Mouse (Mus musculus) testis, adult 2 months (tissue): ENCODE data around the gene Cntd1. TPM values are rescaled to one million over a fixed set of nuclear protein-coding genes. Genes with fewer than 3 reads are reported as not detected.
A peak's percentile ranks its signal among the peaks of the same experiment; 100 is the strongest.

Source experiments
- H3K27ac ChIP-seq: fragments of 200-500 bp; 2 replicates; pipeline ENCODE4 v1.5.1; 2012; ENCODE audit warnings: low read depth, low read length; ENCODE audit not compliant: control insufficient read depth, insufficient read depth
- H3K27me3 ChIP-seq: fragments of 200-500 bp; 2 replicates; pipeline ENCODE4 v1.6.1; 2012; ENCODE audit warnings: mild to moderate bottlenecking, low read length, moderate library complexity; ENCODE audit not compliant: control insufficient read depth, insufficient read depth
- H3K36me3 ChIP-seq: fragments of 200-500 bp; 2 replicates; pipeline ENCODE4 v1.6.1; 2012; ENCODE audit warnings: mild to moderate bottlenecking, low read length; ENCODE audit not compliant: control insufficient read depth, insufficient read depth
- H3K4me1 ChIP-seq: fragments of 200-500 bp; 2 replicates; pipeline ENCODE4 v1.6.1; 2012; ENCODE audit warnings: low read length; ENCODE audit not compliant: control insufficient read depth, insufficient read depth
- H3K4me3 ChIP-seq: fragments of 200-500 bp; 2 replicates; pipeline ENCODE4 v1.5.1; 2012; ENCODE audit warnings: low read depth, mild to moderate bottlenecking, low read length, moderate library complexity, mixed read lengths; ENCODE audit not compliant: control insufficient read depth
- CTCF ChIP-seq: fragments of 200-500 bp; IDR thresholded peaks from 2 replicates; pipeline ENCODE4 v1.5.1; 2012; ENCODE audit warnings: low read depth, mild to moderate bottlenecking, inconsistent platforms, low read length, moderate library complexity; ENCODE audit not compliant: control insufficient read depth, insufficient read depth, insufficient replicate concordance
- POLR2A ChIP-seq: fragments of 200-500 bp; IDR thresholded peaks from 2 replicates; pipeline ENCODE4 v1.6.1; 2012; ENCODE audit warnings: low read depth, mild to moderate bottlenecking, inconsistent platforms, low read length, moderate library complexity; ENCODE audit not compliant: control insufficient read depth
- polyA plus RNA-seq: library from polyadenylated mRNA; depleted of rRNA; stranded (reverse); fragments of >200 nt; gene quantifications from 2 replicates; pipeline ENCODE4 v1.2.3, GENCODE M21; 2012

The Cntd1 gene
- polyA plus RNA-seq, 1 experiment, result 54.6 TPM

GRCm38 (mm10) chr11:101300881-101301280, 22.1 kb downstream of the Cntd1 start:
- Histone ChIP-seq H3K27me3 (no peaks in the 10 kb centered on the region), H3K27ac (no peak overlapping the region), H3K4me3 (peak overlapping the region; percentile 93), H3K36me3 (no peaks in the 10 kb centered on the region), H3K4me1 (peaks cover 8% of the 10 kb centered on the region)
- TF ChIP-seq CTCF (0 out of 2 replicates have a peak, but pooled peaks have one; percentile 4), POLR2A (no peak)

DNA sequence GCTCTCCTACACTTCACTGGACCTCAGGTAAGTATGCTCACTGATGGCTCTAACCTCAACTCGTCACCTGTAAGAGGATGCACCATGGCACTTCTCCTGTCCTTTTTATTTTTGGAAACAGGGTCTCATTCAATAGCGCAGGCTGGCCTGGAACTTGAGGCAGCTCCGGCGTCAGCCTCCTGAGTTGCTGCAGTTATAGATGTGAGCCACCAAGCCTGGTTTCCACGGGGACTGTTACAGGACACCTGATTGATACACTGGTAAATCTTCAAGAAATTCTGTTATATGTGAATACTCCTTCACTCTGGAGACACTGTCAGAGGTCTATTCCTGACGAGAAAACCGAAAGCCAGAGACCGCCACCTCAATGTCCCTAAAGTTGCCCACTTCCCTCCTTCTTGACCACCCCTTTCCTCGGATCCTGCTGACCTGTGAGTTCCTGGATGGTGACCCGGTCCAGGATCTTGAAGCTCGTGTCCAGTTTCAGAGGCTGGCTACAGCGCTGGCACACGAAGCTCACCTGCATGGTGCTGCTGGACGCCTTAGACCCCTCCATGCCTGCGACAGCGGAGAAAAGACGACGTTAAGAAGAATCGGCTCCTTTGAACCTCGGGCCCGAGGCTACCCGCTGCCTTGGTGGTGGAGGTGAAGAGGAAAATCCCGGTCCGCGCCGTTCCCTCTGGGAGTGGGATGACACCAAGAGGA, 22.6 kb downstream of the Cntd1 start:
- no peaks in the 10 kb centered on the region for H3K27me3 ChIP-seq
- H3K27ac ChIP-seq, result peak overlapping the region; percentile 67
- H3K36me3 ChIP-seq, result no peaks in the 10 kb centered on the region
- peak overlapping the region; percentile 93 for H3K4me3 ChIP-seq
- no peak for TF ChIP-seq POLR2A
- no peak for TF ChIP-seq CTCF
- H3K4me1 ChIP-seq, result peaks cover 8% of the 10 kb centered on the region

DNA sequence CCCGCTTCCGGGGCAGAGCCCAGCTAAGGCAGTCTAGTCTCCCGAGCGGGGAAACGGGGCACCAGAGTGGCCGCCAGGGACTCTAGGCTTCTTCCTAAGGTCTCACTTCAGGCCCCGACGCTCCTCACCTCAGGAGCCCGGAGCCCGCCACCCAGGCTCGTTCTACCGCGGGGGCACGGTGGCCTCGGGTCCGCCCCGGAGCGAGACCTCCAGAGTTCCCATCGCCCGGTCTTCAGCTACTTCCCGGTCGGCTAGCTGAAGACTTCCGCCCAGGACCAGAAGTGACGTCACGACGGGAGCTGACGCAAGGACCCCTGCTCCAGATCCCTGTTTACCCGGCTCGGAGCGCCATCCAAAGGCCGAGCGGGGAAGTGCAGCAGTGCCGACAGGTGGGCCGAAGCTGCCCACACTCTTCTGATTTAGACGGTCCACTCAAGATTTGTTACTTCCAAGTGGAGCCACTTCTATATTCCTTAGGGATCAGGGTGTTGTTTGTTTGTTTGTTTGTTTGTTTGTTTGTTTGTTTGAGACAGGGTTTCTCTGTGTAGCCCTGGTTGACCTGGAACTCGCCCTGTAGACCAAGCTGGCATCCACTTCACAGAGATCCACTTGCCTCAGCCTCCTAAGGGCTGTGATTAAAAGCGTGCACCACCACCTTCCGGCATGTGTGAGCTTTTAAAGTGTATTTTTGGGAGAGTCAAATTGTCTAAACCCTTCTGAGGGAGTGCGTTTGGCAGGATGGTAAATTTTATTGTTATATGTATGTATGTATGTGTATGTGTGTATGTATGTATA, 23.4 kb downstream of the Cntd1 start, which contains the start of gene Becn1:
TSS of gene Becn1 (minus strand) at position 283 of the 795 bp plus-strand sequence.
- no peaks in the 10 kb centered on the region for H3K27me3 ChIP-seq
- H3K4me3 ChIP-seq, result peak within 1 kb of the TSS; percentile 93
- H3K4me1 ChIP-seq, result peaks cover 8% of the 10 kb centered on the region
- no peaks in the 10 kb centered on the region for H3K36me3 ChIP-seq
- TF ChIP-seq CTCF, result peak; percentile 98
- TF ChIP-seq POLR2A, result peak; percentile 71
- peak within 1 kb of the TSS; percentile 67 for H3K27ac ChIP-seq

- no peaks in the 10 kb centered on the region for H3K4me1 ChIP-seq
- no peaks in the 10 kb centered on the region for H3K27me3 ChIP-seq
- no peak overlapping the region for H3K4me3 ChIP-seq
- TF ChIP-seq CTCF, result no peak
- no peak for TF ChIP-seq POLR2A
- no peak overlapping the region for H3K27ac ChIP-seq
- H3K36me3 ChIP-seq, result no peaks in the 10 kb centered on the region
Observed at GRCm38 (mm10) chr11:101307744-101308143, 28.9 kb downstream of the Cntd1 start.

DNA sequence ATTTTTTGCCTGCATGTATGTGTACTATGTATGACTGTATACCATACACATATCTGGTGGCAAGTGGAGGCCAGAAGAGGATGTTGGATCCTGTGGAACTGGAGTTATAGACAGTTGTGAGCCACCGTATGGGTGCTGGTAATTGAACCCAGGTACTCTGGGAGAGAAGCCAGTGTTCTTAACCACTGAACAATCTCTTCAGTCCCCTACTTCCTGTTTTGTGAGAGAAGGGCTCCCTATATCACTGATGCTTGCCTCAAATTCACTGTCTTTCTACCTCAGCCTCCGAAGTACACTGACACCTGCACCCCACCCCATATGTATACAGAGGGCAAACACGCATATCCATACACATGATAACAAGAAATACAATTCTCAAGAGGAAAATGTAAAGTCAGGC, 32.3 kb downstream of the Cntd1 start:
- no peak overlapping the region for H3K4me3 ChIP-seq
- H3K27ac ChIP-seq, result no peak overlapping the region
- H3K27me3 ChIP-seq, result no peaks in the 10 kb centered on the region
- no peaks in the 10 kb centered on the region for H3K36me3 ChIP-seq
- peaks cover 2% of the 10 kb centered on the region for H3K4me1 ChIP-seq
- TF ChIP-seq POLR2A (no peak), CTCF (no peak)

GRCm38 (mm10) chr11:101312150-101312549, 33.3 kb downstream of the Cntd1 start:
- no peak overlapping the region for H3K4me3 ChIP-seq
- H3K36me3 ChIP-seq, result no peaks in the 10 kb centered on the region
- no peak overlapping the region for H3K27ac ChIP-seq
- peaks cover 6% of the 10 kb centered on the region for H3K4me1 ChIP-seq
- TF ChIP-seq CTCF, result no peak
- TF ChIP-seq POLR2A, result no peak
- no peaks in the 10 kb centered on the region for H3K27me3 ChIP-seq

- Histone ChIP-seq H3K27ac (no peak overlapping the region), H3K27me3 (no peaks in the 10 kb centered on the region)
- TF ChIP-seq POLR2A (no peak), CTCF (no peak)
Observed at GRCm38 (mm10) chr11:101314567-101314966, 35.8 kb downstream of the Cntd1 start.

More at GRCm38 (mm10) chr11:101314567-101314966, 35.8 kb downstream of the Cntd1 start:
- H3K36me3 ChIP-seq, result peaks cover 1% of the 10 kb centered on the region; the same call in 1 of the 2 replicates
- H3K4me3 ChIP-seq, result no peak overlapping the region
- peaks cover 6% of the 10 kb centered on the region for H3K4me1 ChIP-seq
